Mouse (Mus musculus) hematopoietic stem cell, adult 5-6 weeks (primary cell): ENCODE measurements around the gene Pigl. TPM values are rescaled to one million over a fixed set of nuclear protein-coding genes. Genes with fewer than 3 reads are reported as not detected.
"Not testable (repeated sequence)": the region's sequence is repeated elsewhere in the genome, so short reads cannot be mapped to it uniquely, and the experiment has no call there.

Source experiments
- ATAC-seq, 2 experiments: fragments of 125-278 bp in 1 of 2; replicated peaks in 1 of 2; 2 replicates each; pipeline ENCODE4 v1.8.0; 2016 to 2017; ENCODE audit warnings: inconsistent platforms in 2 of 2, mild to moderate bottlenecking in 2 of 2, moderate number of reproducible peaks in 2 of 2, low read depth in 1 of 2, moderate TSS enrichment in 1 of 2; ENCODE audit not compliant: low FRiP score in 2 of 2, poor library complexity in 2 of 2, severe bottlenecking in 2 of 2, insufficient read depth in 1 of 2, low TSS enrichment in 1 of 2
- total RNA-seq: library from RNA; stranded (forward); fragments of 172-1452, 232-1000 nt; gene quantifications from 2 replicates; pipeline ENCODE4 v1.2.3, GENCODE M21; 2017

Gene Pigl
- 5.7 and 9.1 TPM in 2 replicates for total RNA-seq

GRCm38 (mm10) chr11:62458276-62458724 is at the start of gene Pigl, which contains the start of gene Ncor1:
Pigl (plus strand) TSS chr11:62458460.
Ncor1 (minus strand) TSS chr11:62458541.
- ATAC-seq, result peak; percentile 66 to 68

GRCm38 (mm10) chr11:62408848-62409247 is 49.4 kb upstream of the Pigl start:
- no peak for ATAC-seq

- no peak for ATAC-seq
Measured at GRCm38 (mm10) chr11:62409611-62410010, 48.6 kb upstream of the Pigl start.

GRCm38 (mm10) chr11:62415026-62415425 is 43.2 kb upstream of the Pigl start:
- ATAC-seq, result no peak

GRCm38 (mm10) chr11:62424525-62424924 is 33.7 kb upstream of the Pigl start:
- no peak for ATAC-seq

- ATAC-seq, result no peak
Measured at GRCm38 (mm10) chr11:62426266-62426665, 32.0 kb upstream of the Pigl start.

GRCm38 (mm10) chr11:62427105-62427504 is 31.2 kb upstream of the Pigl start:
- no peak for ATAC-seq

- ATAC-seq, result no peak
Measured at GRCm38 (mm10) chr11:62432211-62432610, 26.0 kb upstream of the Pigl start.

GRCm38 (mm10) chr11:62440670-62441315 is 17.5 kb upstream of the Pigl start:
- no peak for ATAC-seq

GRCm38 (mm10) chr11:62445799-62446198 is 12.5 kb upstream of the Pigl start:
- ATAC-seq, result no peak

GRCm38 (mm10) chr11:62448971-62449370 is 9.3 kb upstream of the Pigl start:
- no peak for ATAC-seq

- ATAC-seq, result no peak
Measured at GRCm38 (mm10) chr11:62455193-62455592, 3.1 kb upstream of the Pigl start.

GRCm38 (mm10) chr11:62456021-62456482 is 2.2 kb upstream of the Pigl start:
- ATAC-seq, result no peak

- ATAC-seq, result peak in 1 of 2 experiments; percentile 27; a peak in 2 of 4 replicates
Measured at GRCm38 (mm10) chr11:62456483-62457172, 1.6 kb upstream of the Pigl start.

GRCm38 (mm10) chr11:62457241-62457890 is 894 bp upstream of the Pigl start:
- ATAC-seq, result peak; percentile 89 to 90

GRCm38 (mm10) chr11:62457891-62458270 is 379 bp upstream of the Pigl start:
- ATAC-seq, result no peak

- no peak for ATAC-seq
Measured at GRCm38 (mm10) chr11:62458780-62459179, 520 bp downstream of the Pigl start.

GRCm38 (mm10) chr11:62462529-62462928 is 4.3 kb downstream of the Pigl start:
- not testable (repeated sequence) for ATAC-seq
